Mouse (Mus musculus) embryonic facial prominence, embryonic 15.5 days (tissue): ENCODE results near the gene Gm9508. TPM values are rescaled to one million over a fixed set of nuclear protein-coding genes. Genes with fewer than 3 reads are reported as not detected.

Source experiments
- ATAC-seq: fragments of 200-750 bp; cut with Nextera tagmentation; 2 replicates; pipeline ENCODE4 v1.8.0; 2017; ENCODE audit warnings: low read depth, moderate TSS enrichment; ENCODE audit not compliant: insufficient number of reproducible peaks, low FRiP score, low TSS enrichment
- H3K27ac ChIP-seq: fragments of 300-500 bp; sonication (generic); replicated peaks from 2 replicates; pipeline ENCODE4 v1.5.1; 2015; ENCODE audit warnings: mild to moderate bottlenecking, inconsistent platforms
- H3K27me3 ChIP-seq: fragments of 300-500 bp; sonication (generic); 2 replicates; pipeline ENCODE4 v1.6.1; 2015; ENCODE audit warnings: inconsistent platforms
- H3K36me3 ChIP-seq: fragments of 300-500 bp; sonication (generic); 2 replicates; pipeline ENCODE4 v1.6.1; 2015; ENCODE audit warnings: mild to moderate bottlenecking, inconsistent platforms
- H3K4me1 ChIP-seq: fragments of 300-500 bp; sonication (generic); 2 replicates; pipeline ENCODE4 v1.6.1; 2015; ENCODE audit warnings: inconsistent platforms
- H3K4me2 ChIP-seq: fragments of 300-500 bp; sonication (generic); replicated peaks from 2 replicates; pipeline ENCODE4 v1.6.1; 2015; ENCODE audit warnings: mild to moderate bottlenecking, inconsistent platforms
- H3K4me3 ChIP-seq: fragments of 300-500 bp; sonication (generic); replicated peaks from 2 replicates; pipeline ENCODE4 v1.5.1; 2015; ENCODE audit warnings: mild to moderate bottlenecking, inconsistent platforms
- H3K9ac ChIP-seq: fragments of 300-500 bp; sonication (generic); 2 replicates; pipeline ENCODE4 v1.6.1; 2015; ENCODE audit warnings: inconsistent platforms
- H3K9me3 ChIP-seq: fragments of 300-500 bp; sonication (generic); replicated peaks from 2 replicates; pipeline ENCODE4 v1.6.1; 2016; ENCODE audit warnings: inconsistent platforms
- WGBS: fragments of 180-500 bp; shearing (Covaris S2); methylation state at CpG from one replicate; pipeline ENCODE4 v1.1.7; 2015; 5-methylcytosine and 5-hydroxymethylcytosine counted together
- polyA plus RNA-seq: library from polyadenylated mRNA; unstranded; fragments of >200 nt; fragmentation: Nextera tagmentation; extraction: Ambion mirVana; gene quantifications from 2 replicates; pipeline ENCODE4 v1.2.1, GENCODE M21; 2015

Gm9508 gene
- polyA plus RNA-seq, 1 experiment from 2014 or later, result 1.0 TPM

DNA sequence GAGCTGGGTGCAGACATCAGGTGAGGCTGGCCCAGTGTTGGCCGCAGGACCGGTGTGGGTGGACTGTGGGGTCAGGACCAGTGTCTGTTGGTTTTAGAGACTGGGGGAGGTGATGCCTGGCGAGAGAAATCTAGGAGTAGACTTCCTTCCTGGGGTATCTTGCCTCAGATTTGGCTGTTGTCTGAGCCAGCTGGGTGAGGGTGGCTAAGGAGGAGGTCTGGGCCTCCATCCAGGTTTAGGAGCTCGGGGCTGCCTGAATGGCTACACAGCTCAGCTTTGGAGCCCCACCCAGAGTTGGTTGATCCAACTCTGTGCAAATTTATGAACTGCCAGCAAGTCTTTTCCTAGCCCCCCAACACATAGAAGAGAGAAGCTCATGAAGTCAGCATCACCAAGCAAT, 29.6 kb downstream of the Gm9508 start:
- Histone ChIP-seq H3K4me1 (peaks cover 11% of the 10 kb centered on the region), H3K9me3 (no peaks in the 10 kb centered on the region), H3K9ac (no peak overlapping the region), H3K36me3 (no peaks in the 10 kb centered on the region), H3K4me2 (no peak overlapping the region), H3K4me3 (no peak overlapping the region), H3K27ac (no peak overlapping the region), H3K27me3 (0 out of 2 replicates have a peak, but pooled peaks cover 3% of the 10 kb centered on the region)
- WGBS, result 68% methylated on average over 4 of the region's 4 CpGs
- ATAC-seq, result no peak

DNA sequence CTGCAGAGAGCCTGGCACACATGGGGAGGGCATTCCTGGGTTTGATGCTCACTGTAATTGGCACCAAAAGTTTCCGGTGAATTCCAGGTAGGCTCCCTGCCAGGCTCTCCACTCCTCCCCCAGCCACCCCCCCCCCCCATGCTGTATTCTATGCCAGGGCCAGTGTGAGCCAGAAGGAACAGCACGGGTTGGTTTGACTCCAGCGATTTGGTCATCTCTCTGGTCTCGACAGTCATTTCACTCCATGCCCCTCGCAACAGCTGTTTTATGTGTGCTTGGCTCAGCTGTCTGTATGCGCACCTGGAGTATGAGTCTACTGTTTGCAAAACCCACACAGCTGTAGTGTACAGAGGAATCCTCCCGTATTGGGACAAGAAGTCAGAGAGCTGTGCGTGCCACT, 30.7 kb downstream of the Gm9508 start:
- Histone ChIP-seq H3K4me1 (peaks cover 11% of the 10 kb centered on the region), H3K4me3 (no peak overlapping the region), H3K4me2 (no peak overlapping the region), H3K27ac (no peak overlapping the region), H3K9ac (no peak overlapping the region), H3K9me3 (no peaks in the 10 kb centered on the region), H3K27me3 (0 out of 2 replicates have a peak, but pooled peaks cover 3% of the 10 kb centered on the region), H3K36me3 (no peaks in the 10 kb centered on the region)
- ATAC-seq, result no peak
- WGBS, result 58% methylated on average over 8 of the region's 8 CpGs

DNA sequence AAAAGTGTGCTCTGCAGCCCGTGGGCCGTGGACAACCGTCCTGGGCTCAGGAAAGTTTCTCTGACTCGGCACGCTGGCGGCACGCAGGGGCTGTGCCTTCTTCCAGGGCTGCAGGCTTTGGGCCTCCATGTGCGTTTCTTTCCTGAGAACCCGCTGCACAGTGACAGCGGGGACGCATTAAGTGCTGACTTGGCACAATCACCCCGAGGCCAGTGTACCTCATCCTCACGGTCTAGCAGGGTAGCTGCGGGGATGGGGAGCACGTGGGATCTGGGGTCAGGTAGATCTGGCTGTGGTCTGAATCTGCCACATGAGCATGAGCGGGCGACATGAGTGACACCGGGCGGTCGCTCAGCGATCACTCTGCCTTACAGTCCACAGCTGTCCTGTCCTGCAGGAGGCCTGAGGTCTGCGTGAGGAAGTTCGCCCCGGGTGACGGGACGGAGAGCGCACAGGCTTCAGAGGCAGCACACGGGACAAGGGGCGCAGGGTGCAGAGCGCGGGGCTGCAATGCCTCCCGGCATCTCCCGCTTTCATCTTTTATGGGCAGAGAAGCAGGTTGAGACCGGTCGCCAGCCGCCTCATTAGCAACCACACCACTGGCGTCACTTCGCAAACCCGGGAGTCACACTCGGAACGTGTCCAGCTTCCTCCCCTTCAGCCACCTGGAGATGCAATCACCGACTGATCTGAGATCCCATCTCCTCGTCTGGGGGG, 32.9 kb downstream of the Gm9508 start:
- H3K4me3 ChIP-seq, result no peak overlapping the region
- no peaks in the 10 kb centered on the region for H3K9me3 ChIP-seq
- 44% methylated on average over 43 of the region's 43 CpGs for WGBS
- H3K36me3 ChIP-seq, result no peaks in the 10 kb centered on the region
- H3K4me2 ChIP-seq, result no peak overlapping the region
- H3K9ac ChIP-seq, result no peak overlapping the region
- H3K27me3 ChIP-seq, result 0 out of 2 replicates have a peak, but pooled peaks cover 3% of the 10 kb centered on the region
- H3K4me1 ChIP-seq, result peaks cover 11% of the 10 kb centered on the region
- H3K27ac ChIP-seq, result no peak overlapping the region
- ATAC-seq, result no peak

GRCm38 (mm10) chr10:77658286-77658994, 38.6 kb downstream of the Gm9508 start:
- H3K36me3 ChIP-seq, result no peaks in the 10 kb centered on the region
- H3K4me3 ChIP-seq, result no peak overlapping the region
- ATAC-seq, result no peak
- 50% methylated on average over 15 of the region's 15 CpGs for WGBS
- H3K9ac ChIP-seq, result no peak overlapping the region
- no peak overlapping the region for H3K27ac ChIP-seq
- H3K27me3 ChIP-seq, result no peaks in the 10 kb centered on the region
- H3K4me1 ChIP-seq, result peaks cover 9% of the 10 kb centered on the region; the same call in 1 of the 2 replicates
- no peak overlapping the region for H3K4me2 ChIP-seq
- no peaks in the 10 kb centered on the region for H3K9me3 ChIP-seq

GRCm38 (mm10) chr10:77652046-77652445, 45.0 kb downstream of the Gm9508 start:
- no peak for ATAC-seq
- 83% methylated on average over 9 of the region's 9 CpGs for WGBS

GRCm38 (mm10) chr10:77647901-77648300, 49.1 kb downstream of the Gm9508 start:
- Histone ChIP-seq H3K36me3 (peaks cover 40% of the 10 kb centered on the region), H3K4me1 (peaks cover 15% of the 10 kb centered on the region), H3K4me2 (no peak overlapping the region), H3K4me3 (no peak overlapping the region), H3K9ac (no peak overlapping the region), H3K27me3 (no peaks in the 10 kb centered on the region), H3K9me3 (no peaks in the 10 kb centered on the region), H3K27ac (no peak overlapping the region)
- ATAC-seq, result no peak
- 82% methylated on average over 8 of the region's 8 CpGs for WGBS

More at GRCm38 (mm10) chr10:77652046-77652445, 45.0 kb downstream of the Gm9508 start:
- no peak overlapping the region for H3K27ac ChIP-seq
- no peaks in the 10 kb centered on the region for H3K36me3 ChIP-seq
- H3K9me3 ChIP-seq, result no peaks in the 10 kb centered on the region
- H3K9ac ChIP-seq, result no peak overlapping the region
- H3K4me2 ChIP-seq, result no peak overlapping the region
- H3K27me3 ChIP-seq, result no peaks in the 10 kb centered on the region
- peaks cover 15% of the 10 kb centered on the region for H3K4me1 ChIP-seq
- H3K4me3 ChIP-seq, result no peak overlapping the region

DNA sequence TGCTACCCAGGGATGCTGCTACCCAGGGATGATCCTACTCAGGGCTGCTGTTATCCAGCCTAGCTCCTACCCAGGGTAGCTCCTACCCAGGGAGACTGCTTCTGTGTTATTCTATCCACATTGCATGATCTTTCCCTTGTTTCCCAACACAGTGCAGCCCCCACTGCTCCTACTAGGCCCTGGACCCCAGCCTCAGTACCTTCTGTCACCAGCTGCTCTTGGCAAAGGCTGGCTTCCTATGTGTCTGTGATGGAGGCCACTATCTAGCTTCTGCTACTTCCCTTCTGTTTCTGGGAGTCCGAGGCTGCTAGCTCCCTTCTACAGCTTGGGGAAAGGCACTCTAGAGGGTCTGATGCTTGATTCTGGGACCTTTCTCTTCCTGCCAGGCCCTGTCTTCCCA, 49.6 kb downstream of the Gm9508 start:
- Histone ChIP-seq H3K9me3 (no peaks in the 10 kb centered on the region), H3K4me1 (peaks cover 15% of the 10 kb centered on the region), H3K4me3 (no peak overlapping the region), H3K36me3 (peaks cover 44% of the 10 kb centered on the region), H3K27ac (no peak overlapping the region), H3K27me3 (no peaks in the 10 kb centered on the region), H3K9ac (no peak overlapping the region), H3K4me2 (no peak overlapping the region)
- WGBS, result 77% methylated on average over 1 of the region's 1 CpGs
- no peak for ATAC-seq

Other genes starting within 250 kb of the Gm9508 start
- gene Fam207a, start 181.4 kb downstream of the Gm9508 start, polyA plus RNA-seq, result 37.5 and 38.8 TPM in 2 replicates
- gene Itgb2, start 167.0 kb downstream of the Gm9508 start, polyA plus RNA-seq, result 2.8 and 3.3 TPM in 2 replicates
- gene Pttg1ip, start 115.5 kb downstream of the Gm9508 start, polyA plus RNA-seq, result 135 and 136 TPM in 2 replicates
- 323 and 339 TPM in 2 replicates for gene Sumo3, start 91.1 kb downstream of the Gm9508 start, polyA plus RNA-seq
- 3.1 TPM in 1 of 2 replicates, not detected in the other for gene Gm49325, start 91.0 kb downstream of the Gm9508 start, polyA plus RNA-seq
- 92.2 and 102 TPM in 2 replicates for gene Ube2g2, start 75.0 kb downstream of the Gm9508 start, polyA plus RNA-seq
- gene Tspear, start 10.7 kb downstream of the Gm9508 start, polyA plus RNA-seq, result 3.3 and 3.4 TPM in 2 replicates
- 0.60 and 0.85 TPM in 2 replicates for gene Gm19402, start 6.5 kb downstream of the Gm9508 start, polyA plus RNA-seq
- gene Gm10272, start 9.4 kb upstream of the Gm9508 start, polyA plus RNA-seq, result 0.59 TPM in 1 of 2 replicates, not detected in the other
- gene Gm10024, start 14.2 kb upstream of the Gm9508 start, polyA plus RNA-seq, result 2.2 and 2.8 TPM in 2 replicates
- 0.56 and 1.5 TPM in 2 replicates for gene Gm10142, start 18.6 kb upstream of the Gm9508 start, polyA plus RNA-seq
- 1.1 and 1.8 TPM in 2 replicates for gene Krtap12-1, start 23.4 kb upstream of the Gm9508 start, polyA plus RNA-seq
- 0.75 and 1.2 TPM in 2 replicates for gene Gm10100, start 29.3 kb upstream of the Gm9508 start, polyA plus RNA-seq
- 1.5 and 1.7 TPM in 2 replicates for gene Gm18596, start 45.4 kb upstream of the Gm9508 start, polyA plus RNA-seq
- 1.5 and 1.9 TPM in 2 replicates for gene Gm9736, start 54.1 kb upstream of the Gm9508 start, polyA plus RNA-seq
- 0.41 and 0.77 TPM in 2 replicates for gene Gm3233, start 62.4 kb upstream of the Gm9508 start, polyA plus RNA-seq
- 0.92 TPM in 1 of 2 replicates, not detected in the other for gene Gm3238, start 74.1 kb upstream of the Gm9508 start, polyA plus RNA-seq
- gene Gm7138, start 79.7 kb upstream of the Gm9508 start, polyA plus RNA-seq, result 1.3 and 1.7 TPM in 2 replicates
- gene Gm3250, start 85.3 kb upstream of the Gm9508 start, polyA plus RNA-seq, result not detected in 2 replicates
- gene Gm7137, start 91.0 kb upstream of the Gm9508 start, polyA plus RNA-seq, result 0.54 TPM in 1 of 2 replicates, not detected in the other
- gene Gm9639, start 97.8 kb upstream of the Gm9508 start, polyA plus RNA-seq, result 0.91 and 1.0 TPM in 2 replicates
- 0.24 and 0.55 TPM in 2 replicates for gene Gm19668, start 101.9 kb upstream of the Gm9508 start, polyA plus RNA-seq
- gene Gm9507, start 114.6 kb upstream of the Gm9508 start, polyA plus RNA-seq, result 2.0 and 2.1 TPM in 2 replicates
- gene Gm2696, start 117.4 kb upstream of the Gm9508 start, polyA plus RNA-seq, result 2.8 and 3.4 TPM in 2 replicates
- gene Krtap10-4, start 129.9 kb upstream of the Gm9508 start, polyA plus RNA-seq, result 2.6 and 5.3 TPM in 2 replicates
- gene Krtap10-10, start 138.7 kb upstream of the Gm9508 start, polyA plus RNA-seq, result 2.9 and 3.8 TPM in 2 replicates
- gene Gm36176, start 149.6 kb upstream of the Gm9508 start, polyA plus RNA-seq, result 0.73 and 0.88 TPM in 2 replicates
- gene Gm10318, start 155.6 kb upstream of the Gm9508 start, polyA plus RNA-seq, result 3.0 and 3.4 TPM in 2 replicates
- gene Gm3285, start 164.7 kb upstream of the Gm9508 start, polyA plus RNA-seq, result 2.4 and 3.3 TPM in 2 replicates
- 4.3 and 5.0 TPM in 2 replicates for gene Lrrc3, start 205.3 kb upstream of the Gm9508 start, polyA plus RNA-seq